Mouse (Mus musculus) liver, postnatal 0 days (tissue): ENCODE results near the gene Erp29. TPM values are rescaled to one million over a fixed set of nuclear protein-coding genes. Genes with fewer than 3 reads are reported as not detected.

ENCODE experiments used
- ATAC-seq: fragments of 200-750 bp; cut with Nextera tagmentation; 2 replicates; pipeline ENCODE4 v1.8.0; 2017; ENCODE audit warnings: mild to moderate bottlenecking, moderate library complexity
- DNase-seq: peaks from one replicate; pipeline ENCODE4 v3.0.0-alpha.2; 2016
- H3K27ac ChIP-seq: fragments of 300-500 bp; sonication (generic); 2 replicates; pipeline ENCODE4 v1.5.1; 2014; ENCODE audit warnings: antibody characterized with exemption, moderate library complexity, mild to moderate bottlenecking, low read depth
- H3K27me3 ChIP-seq: fragments of 300-500 bp; sonication (generic); 2 replicates; pipeline ENCODE4 v1.6.1; 2014; ENCODE audit warnings: low read length, control low read depth, mixed read lengths; ENCODE audit not compliant: insufficient read depth
- H3K36me3 ChIP-seq: fragments of 300-500 bp; sonication (generic); replicated peaks from 2 replicates; pipeline ENCODE4 v1.6.1; 2014; ENCODE audit warnings: mild to moderate bottlenecking, control low read depth, low read length, moderate library complexity, mixed read lengths; ENCODE audit not compliant: insufficient read depth
- H3K4me1 ChIP-seq: fragments of 300-500 bp; sonication (generic); 2 replicates; pipeline ENCODE4 v1.6.1; 2014; ENCODE audit warnings: antibody characterized with exemption, mild to moderate bottlenecking, control low read depth; ENCODE audit not compliant: insufficient read depth
- H3K4me2 ChIP-seq: fragments of 300-500 bp; sonication (generic); 2 replicates; pipeline ENCODE4 v1.6.1; 2014; ENCODE audit warnings: low read depth, mild to moderate bottlenecking, low read length, moderate library complexity, mixed read lengths
- H3K4me3 ChIP-seq: fragments of 300-500 bp; sonication (generic); 2 replicates; pipeline ENCODE4 v1.5.1; 2014; ENCODE audit warnings: low read depth, low read length
- H3K9ac ChIP-seq: fragments of 300-500 bp; sonication (generic); replicated peaks from 2 replicates; pipeline ENCODE4 v1.6.1; 2014; ENCODE audit warnings: mild to moderate bottlenecking, moderate library complexity
- H3K9me3 ChIP-seq: fragments of 300-500 bp; sonication (generic); 2 replicates; pipeline ENCODE4 v1.6.1; 2016; ENCODE audit warnings: mild to moderate bottlenecking, control low read depth, low read length, mixed read lengths
- CTCF ChIP-seq: sonication (generic); IDR thresholded peaks from 2 replicates; pipeline ENCODE4 v1.5.1; 2016; ENCODE audit warnings: antibody characterized with exemption, low read depth
- EP300 ChIP-seq: IDR thresholded peaks from 2 replicates; pipeline ENCODE4 v1.6.1; 2016; ENCODE audit warnings: antibody characterized with exemption, low read depth, mild to moderate bottlenecking
- WGBS: fragments of 180-500 bp; shearing (Covaris S2); extraction: QIAGEN DNeasy Blood & Tissue Kit; methylation state at CpG from one replicate; pipeline ENCODE4 v1.1.7; 2014; ENCODE audit not compliant: insufficient replicate concordance; 5-methylcytosine and 5-hydroxymethylcytosine counted together
- polyA plus RNA-seq: library from polyadenylated mRNA; unstranded; fragments of >200 nt; fragmentation: Nextera tagmentation; extraction: Ambion mirVana; gene quantifications from 2 replicates; pipeline ENCODE4 v1.2.1, GENCODE M21; 2015

Gene Erp29
- polyA plus RNA-seq, 1 experiment from 2014 or later, result 69.4 TPM

GRCm38 (mm10) chr5:121389106-121389505, 63.2 kb downstream of the Erp29 start:
- no peak for TF ChIP-seq EP300
- no peak for TF ChIP-seq CTCF
- ATAC-seq (no peak), DNase-seq (no peak)
- H3K9ac ChIP-seq, result no peak overlapping the region
- no peaks in the 10 kb centered on the region for H3K36me3 ChIP-seq
- H3K27ac ChIP-seq, result no peak overlapping the region
- no peak overlapping the region for H3K4me3 ChIP-seq
- no peaks in the 10 kb centered on the region for H3K9me3 ChIP-seq
- H3K27me3 ChIP-seq, result no peaks in the 10 kb centered on the region
- H3K4me2 ChIP-seq, result no peak overlapping the region
- H3K4me1 ChIP-seq, result peaks cover 11% of the 10 kb centered on the region
- WGBS, result 62% methylated on average over 7 of the region's 7 CpGs

- Histone ChIP-seq H3K27ac (peak overlapping the region; percentile 93; the same call in 1 of the 2 replicates), H3K9ac (no peak overlapping the region)
- TF ChIP-seq CTCF, result no peak
- no peak for TF ChIP-seq EP300
Observed at GRCm38 (mm10) chr5:121387126-121387525, 65.2 kb downstream of the Erp29 start.

GRCm38 (mm10) chr5:121386120-121386909, 66.0 kb downstream of the Erp29 start:
- peak; percentile 13 for DNase-seq
- 30% methylated on average over 22 of the region's 22 CpGs for WGBS
- Histone ChIP-seq H3K4me1 (peaks cover 13% of the 10 kb centered on the region), H3K9ac (peak overlapping the region; percentile 28; the same call in 1 of the 2 replicates), H3K4me2 (peak overlapping the region; percentile 79), H3K27me3 (no peaks in the 10 kb centered on the region), H3K9me3 (no peaks in the 10 kb centered on the region), H3K27ac (peak overlapping the region; percentile 93), H3K4me3 (peak overlapping the region; percentile 65), H3K36me3 (peaks cover 16% of the 10 kb centered on the region)
- TF ChIP-seq EP300 (no peak), CTCF (no peak)
- no peak for ATAC-seq

More at GRCm38 (mm10) chr5:121387126-121387525, 65.2 kb downstream of the Erp29 start:
- 74% methylated on average over 4 of the region's 4 CpGs for WGBS
- no peak for ATAC-seq
- peaks cover 9% of the 10 kb centered on the region for H3K36me3 ChIP-seq
- H3K27me3 ChIP-seq, result no peaks in the 10 kb centered on the region
- H3K9me3 ChIP-seq, result no peaks in the 10 kb centered on the region
- no peak for DNase-seq
- no peak overlapping the region for H3K4me3 ChIP-seq
- no peak overlapping the region for H3K4me2 ChIP-seq
- H3K4me1 ChIP-seq, result peaks cover 13% of the 10 kb centered on the region

GRCm38 (mm10) chr5:121385461-121386119, 66.7 kb downstream of the Erp29 start, which contains the start of gene Trafd1:
TSS of gene Trafd1 (minus strand) at chr5:121385632.
- WGBS, result 1% methylated on average over 32 of the region's 45 CpGs
- Histone ChIP-seq H3K27ac (peak within 1 kb of the TSS; percentile 93), H3K9ac (peak within 1 kb of the TSS; percentile 76), H3K36me3 (peaks cover 23% of the 10 kb centered on the region), H3K27me3 (no peaks in the 10 kb centered on the region), H3K4me3 (peak within 1 kb of the TSS; percentile 65), H3K9me3 (no peaks in the 10 kb centered on the region), H3K4me2 (peak within 1 kb of the TSS; percentile 79), H3K4me1 (peaks cover 13% of the 10 kb centered on the region)
- DNase-seq (peak; percentile 96), ATAC-seq (peak; percentile 91)
- TF ChIP-seq CTCF, result no peak
- no peak for TF ChIP-seq EP300

GRCm38 (mm10) chr5:121384757-121385460, 67.4 kb downstream of the Erp29 start:
- 2% methylated on average over 43 of the region's 47 CpGs for WGBS
- ATAC-seq (peak; percentile 54), DNase-seq (peak; percentile 70)

More at GRCm38 (mm10) chr5:121384757-121385460, 67.4 kb downstream of the Erp29 start:
- Histone ChIP-seq H3K9me3 (no peaks in the 10 kb centered on the region), H3K9ac (peak overlapping the region; percentile 76), H3K27me3 (no peaks in the 10 kb centered on the region), H3K4me2 (peak overlapping the region; percentile 79), H3K36me3 (peaks cover 28% of the 10 kb centered on the region), H3K27ac (peak overlapping the region; percentile 93), H3K4me3 (peak overlapping the region; percentile 65), H3K4me1 (peaks cover 13% of the 10 kb centered on the region)
- TF ChIP-seq EP300 (no peak), CTCF (no peak)
